Mouse (Mus musculus) liver, embryonic 14.5 days (tissue): ENCODE measurements around the gene Hsd17b2. TPM values are rescaled to one million over a fixed set of nuclear protein-coding genes. Genes with fewer than 3 reads are reported as not detected.

Experiments
- ATAC-seq: fragments of 200-750 bp; cut with Nextera tagmentation; 2 replicates; pipeline ENCODE4 v1.8.0; 2017; ENCODE audit warnings: moderate number of reproducible peaks, mild to moderate bottlenecking, moderate library complexity; ENCODE audit not compliant: insufficient read depth
- DNase-seq, 3 experiments: peaks; one replicate each; pipeline ENCODE4 v3.0.0-alpha.2; 2012 to 2013; ENCODE audit warnings: low read depth in 3 of 3, low spot score in 3 of 3
- H3K27ac ChIP-seq: fragments of 300-500 bp; sonication (generic); 2 replicates; pipeline ENCODE4 v1.5.1; 2014; ENCODE audit warnings: moderate library complexity, mild to moderate bottlenecking, control low read depth, inconsistent platforms
- H3K27me3 ChIP-seq: fragments of 300-500 bp; sonication (generic); 2 replicates; pipeline ENCODE4 v1.6.1; 2014; ENCODE audit warnings: mild to moderate bottlenecking, low read length, moderate library complexity; ENCODE audit not compliant: control insufficient read depth, insufficient read depth
- H3K36me3 ChIP-seq: fragments of 300-500 bp; sonication (generic); replicated peaks from 2 replicates; pipeline ENCODE4 v1.6.1; 2014; ENCODE audit warnings: low read depth; ENCODE audit not compliant: control insufficient read depth, insufficient read depth
- H3K4me1 ChIP-seq, 2 experiments: fragments of 200-500 bp in 1 of 2; fragments of 300-500 bp in 1 of 2; sonication (generic) in 1 of 2; replicated peaks; 2 replicates each; pipeline ENCODE4 v1.6.1; 2012 to 2014; ENCODE audit warnings: antibody characterized with exemption in 1 of 2, inconsistent platforms in 1 of 2, low read length in 1 of 2; ENCODE audit not compliant: control insufficient read depth in 2 of 2, insufficient read depth in 2 of 2
- H3K4me2 ChIP-seq: fragments of 300-500 bp; sonication (generic); 2 replicates; pipeline ENCODE4 v1.6.1; 2014; ENCODE audit warnings: low read depth, mild to moderate bottlenecking, control low read depth, moderate library complexity
- H3K4me3 ChIP-seq, 2 experiments: fragments of 200-500 bp in 1 of 2; fragments of 300-500 bp in 1 of 2; sonication (generic) in 1 of 2; 2 replicates each; pipeline ENCODE4 v1.5.1; 2012 to 2014; ENCODE audit warnings: low read depth in 2 of 2, low read length in 2 of 2, mild to moderate bottlenecking in 2 of 2, control low read depth in 1 of 2, inconsistent platforms in 1 of 2, moderate library complexity in 1 of 2; ENCODE audit not compliant: insufficient read depth in 1 of 2
- H3K9ac ChIP-seq: fragments of 300-500 bp; sonication (generic); replicated peaks from 2 replicates; pipeline ENCODE4 v1.6.1; 2014; ENCODE audit warnings: mild to moderate bottlenecking, control low read depth, moderate library complexity
- H3K9me3 ChIP-seq: fragments of 300-500 bp; sonication (generic); 2 replicates; pipeline ENCODE4 v1.6.1; 2016; ENCODE audit warnings: low read length, mixed read lengths; ENCODE audit not compliant: control insufficient read depth
- CTCF ChIP-seq: IDR thresholded peaks from 2 replicates; pipeline ENCODE4 v1.5.1; 2016; ENCODE audit warnings: antibody characterized with exemption, low read depth, control low read depth
- EP300 ChIP-seq: IDR thresholded peaks from 2 replicates; pipeline ENCODE4 v1.6.1; 2016; ENCODE audit warnings: antibody characterized with exemption, low read depth
- WGBS: fragments of 180-500 bp; shearing (Covaris S2); extraction: QIAGEN DNeasy Blood & Tissue Kit; methylation state at CpG from one replicate; pipeline ENCODE4 v1.1.7; 2014; ENCODE audit not compliant: insufficient replicate concordance; 5-methylcytosine and 5-hydroxymethylcytosine counted together
- polyA plus RNA-seq, 2 experiments: library from polyadenylated mRNA; depleted of rRNA in 1 of 2; stranded (reverse) in 1 of 2; unstranded in 1 of 2; fragments of >200 nt; fragmentation: Nextera tagmentation in 1 of 2; extraction: Ambion mirVana in 1 of 2; gene quantifications; 2 replicates each; pipeline versions ENCODE4 v1.2.1 to v1.2.3; 2012 to 2014

Hsd17b2 gene
- polyA plus RNA-seq, 2 experiments, result 32.7 to 65.1 TPM

- TF ChIP-seq EP300, result no peak
- no peak for TF ChIP-seq CTCF
- H3K36me3 ChIP-seq, result no peaks in the 10 kb centered on the region
- WGBS, result 59% methylated on average over 6 of the region's 6 CpGs
Observed at GRCm38 (mm10) chr8:117781375-117782129, 79.8 kb downstream of the Hsd17b2 start.

GRCm38 (mm10) chr8:117783021-117783420, 81.3 kb downstream of the Hsd17b2 start:
- DNase-seq (no peak), ATAC-seq (no peak)
- Histone ChIP-seq H3K4me3 (no peak overlapping the region), H3K4me2 (no peak overlapping the region), H3K9ac (no peak overlapping the region), H3K36me3 (no peaks in the 10 kb centered on the region), H3K4me1 (no peaks in the 10 kb centered on the region), H3K27ac (no peak overlapping the region), H3K9me3 (no peaks in the 10 kb centered on the region), H3K27me3 (no peaks in the 10 kb centered on the region)
- 79% methylated on average over 7 of the region's 7 CpGs for WGBS
- TF ChIP-seq EP300 (no peak), CTCF (no peak)

More at GRCm38 (mm10) chr8:117781375-117782129, 79.8 kb downstream of the Hsd17b2 start:
- no peak overlapping the region for H3K4me3 ChIP-seq
- no peak for DNase-seq
- H3K27me3 ChIP-seq, result no peaks in the 10 kb centered on the region
- H3K9ac ChIP-seq, result no peak overlapping the region
- no peaks in the 10 kb centered on the region for H3K4me1 ChIP-seq
- H3K4me2 ChIP-seq, result no peak overlapping the region
- no peak for ATAC-seq
- H3K9me3 ChIP-seq, result no peaks in the 10 kb centered on the region
- no peak overlapping the region for H3K27ac ChIP-seq

- H3K4me3 ChIP-seq, result no peak overlapping the region
- WGBS, result 64% methylated on average over 3 of the region's 3 CpGs
- no peaks in the 10 kb centered on the region for H3K27me3 ChIP-seq
Observed at GRCm38 (mm10) chr8:117786428-117786827, 84.7 kb downstream of the Hsd17b2 start.

GRCm38 (mm10) chr8:117792616-117793144, 91.0 kb downstream of the Hsd17b2 start:
- WGBS, result 83% methylated on average over 19 of the region's 19 CpGs
- no peak for TF ChIP-seq EP300
- no peak for TF ChIP-seq CTCF
- no peak overlapping the region for H3K4me3 ChIP-seq
- H3K4me2 ChIP-seq, result no peak overlapping the region
- no peaks in the 10 kb centered on the region for H3K4me1 ChIP-seq
- H3K9ac ChIP-seq, result no peak overlapping the region
- no peaks in the 10 kb centered on the region for H3K9me3 ChIP-seq
- no peak for DNase-seq
- H3K36me3 ChIP-seq, result peaks cover 59% of the 10 kb centered on the region
- no peak for ATAC-seq
- no peak overlapping the region for H3K27ac ChIP-seq
- no peaks in the 10 kb centered on the region for H3K27me3 ChIP-seq

More at GRCm38 (mm10) chr8:117786428-117786827, 84.7 kb downstream of the Hsd17b2 start:
- TF ChIP-seq EP300, result no peak
- no peak for TF ChIP-seq CTCF
- H3K36me3 ChIP-seq, result peaks cover 14% of the 10 kb centered on the region
- H3K27ac ChIP-seq, result no peak overlapping the region
- ATAC-seq (no peak), DNase-seq (no peak)
- H3K4me2 ChIP-seq, result no peak overlapping the region
- H3K9ac ChIP-seq, result no peak overlapping the region
- H3K4me1 ChIP-seq, result no peaks in the 10 kb centered on the region
- H3K9me3 ChIP-seq, result no peaks in the 10 kb centered on the region

DNA sequence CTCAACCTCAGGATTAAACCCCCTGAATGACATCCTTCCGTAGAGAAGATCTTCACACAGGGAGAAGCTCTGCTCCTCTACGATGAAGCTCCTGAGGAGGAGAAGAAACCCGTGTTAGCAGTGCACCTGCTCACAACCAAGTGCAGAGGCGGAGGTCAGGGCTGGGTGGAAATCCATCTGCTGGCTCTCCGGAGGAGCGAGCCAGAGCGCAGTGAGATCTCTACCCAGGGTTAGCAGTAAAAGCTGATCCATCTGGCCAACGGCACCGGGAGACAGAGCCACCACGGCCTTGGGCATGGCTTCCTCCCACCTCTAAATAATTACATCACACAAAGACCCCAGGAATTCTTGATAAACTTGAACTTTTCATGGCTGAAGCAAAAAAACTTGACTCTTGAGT, 92.9 kb downstream of the Hsd17b2 start:
- ATAC-seq, result no peak
- whole genome bisulfite sequencing, result 84% methylated on average over 10 of the region's 10 CpGs
- no peak for DNase-seq
- TF ChIP-seq CTCF (no peak), EP300 (no peak)
- H3K4me3 ChIP-seq, result no peak overlapping the region
- no peaks in the 10 kb centered on the region; a peak in 1 of 4 replicates for H3K4me1 ChIP-seq
- no peaks in the 10 kb centered on the region for H3K27me3 ChIP-seq
- H3K9me3 ChIP-seq, result no peaks in the 10 kb centered on the region
- no peak overlapping the region for H3K4me2 ChIP-seq
- peaks cover 68% of the 10 kb centered on the region for H3K36me3 ChIP-seq
- H3K27ac ChIP-seq, result no peak overlapping the region
- H3K9ac ChIP-seq, result no peak overlapping the region
